Mouse (Mus musculus) heart, adult 2 months (tissue): ENCODE results near the gene Gm45837. TPM values are rescaled to one million over a fixed set of nuclear protein-coding genes. Genes with fewer than 3 reads are reported as not detected.
A peak's percentile ranks its signal among the peaks of the same experiment; 100 is the strongest.

Experiments used
- DNase-seq, 2 experiments: peaks; one replicate each; pipeline ENCODE4 v3.0.0; 2021
- H3K27ac ChIP-seq: fragments of 200-600 bp; 2 replicates; pipeline ENCODE4 v1.8.1; 2022
- H3K27me3 ChIP-seq: fragments of 200-500 bp; 2 replicates; pipeline ENCODE4 v1.6.1; 2012; ENCODE audit warnings: mild to moderate bottlenecking, low read length, inconsistent platforms, mixed read lengths; ENCODE audit not compliant: control insufficient read depth, insufficient read depth
- H3K36me3 ChIP-seq: fragments of 200-500 bp; 2 replicates; pipeline ENCODE4 v1.6.1; 2012; ENCODE audit warnings: low read length, inconsistent platforms; ENCODE audit not compliant: control insufficient read depth, insufficient read depth
- H3K4me1 ChIP-seq: fragments of 200-500 bp; 2 replicates; pipeline ENCODE4 v1.6.1; 2011; ENCODE audit warnings: low read length; ENCODE audit not compliant: control insufficient read depth, insufficient read depth
- H3K4me3 ChIP-seq: fragments of 200-600 bp; 2 replicates; pipeline ENCODE4 v1.8.1; 2022
- H3K79me2 ChIP-seq: fragments of 200-500 bp; replicated peaks from 2 replicates; pipeline ENCODE4 v1.6.1; 2012; ENCODE audit warnings: mild to moderate bottlenecking, inconsistent platforms, low read length, moderate library complexity, mixed read lengths; ENCODE audit not compliant: control insufficient read depth, insufficient read depth
- H3K9ac ChIP-seq: fragments of 200-500 bp; 2 replicates; pipeline ENCODE4 v1.6.1; 2012; ENCODE audit warnings: low read depth, mild to moderate bottlenecking, control low read depth, inconsistent platforms, low read length, mixed read lengths
- CTCF ChIP-seq: fragments of 200-600 bp; IDR thresholded peaks from 2 replicates; pipeline ENCODE4 v1.8.1; 2022; ENCODE audit warnings: antibody characterized with exemption, mild to moderate bottlenecking, moderate library complexity
- EP300 ChIP-seq: fragments of 200-500 bp; IDR thresholded peaks from 2 replicates; pipeline ENCODE4 v1.6.1; 2011; ENCODE audit warnings: low read depth, low read length, control low read depth; ENCODE audit not compliant: insufficient read depth
- POLR2A ChIP-seq: fragments of 200-500 bp; IDR thresholded peaks from 2 replicates; pipeline ENCODE4 v1.6.1; 2011; ENCODE audit warnings: mild to moderate bottlenecking, low read depth, low read length, control low read depth; ENCODE audit not compliant: insufficient read depth
- WGBS: fragments of 180-500 bp; shearing (Covaris S2); methylation state at CpG from one replicate; pipeline ENCODE4 v1.1.7; 2018; 5-methylcytosine and 5-hydroxymethylcytosine counted together
- intact Hi-C: fragments of 180-260 bp; cut with DNase I; formaldehyde crosslinking; loops from one replicate; pipeline ENCODE4 v1.15.1; 2025
- long read RNA-seq: library from polyadenylated mRNA; stranded (forward); transcript quantifications from one replicate; pipeline ENCODE4 v2.0.0, GENCODE M21; 2021
- polyA plus RNA-seq: library from polyadenylated mRNA; depleted of rRNA; stranded (reverse); fragments of >200 nt; gene quantifications from 2 replicates; pipeline ENCODE4 v1.2.3, GENCODE M21; 2012; rRNA removed
- total RNA-seq, 2 experiments: library from RNA; stranded (reverse); gene quantifications; 2 replicates each; pipeline ENCODE4 v1.2.3; 2021

The Gm45837 gene
- not detected for total RNA-seq
- not detected in 2 replicates for polyA plus RNA-seq
- long read RNA-seq, partial matches to known transcripts, result 48 of 56 reads
- long read RNA-seq, other reads (novel, unspliced or antisense), result 8 of 56 reads

GRCm38 (mm10) chr7:101410267-101410936 is at the start of gene Gm45837:
Gene Gm45837 (plus strand): TSS chr7:101410886.
- no peaks in the 10 kb centered on the region for H3K27me3 ChIP-seq
- no peak within 1 kb of the TSS for H3K4me3 ChIP-seq
- H3K9ac ChIP-seq, result no peak within 1 kb of the TSS
- no peaks in the 10 kb centered on the region for H3K36me3 ChIP-seq
- no peak within 1 kb of the TSS for H3K27ac ChIP-seq
- no peaks in the 10 kb centered on the region; the same call in 1 of the 2 replicates for H3K4me1 ChIP-seq
- TF ChIP-seq CTCF (no peak), EP300 (no peak), POLR2A (no peak)
- no peak for DNase-seq
- intact Hi-C loops, result no loop called here
- no peaks in the 10 kb centered on the region for H3K79me2 ChIP-seq
- WGBS, result 69% methylated on average over 11 of the region's 11 CpGs

GRCm38 (mm10) chr7:101361021-101361420 is 49.7 kb upstream of the Gm45837 start:
- intact Hi-C loops, result no loop called here
- Histone ChIP-seq H3K27ac (no peak overlapping the region), H3K4me3 (no peak overlapping the region), H3K9ac (no peak overlapping the region), H3K36me3 (no peaks in the 10 kb centered on the region), H3K79me2 (no peaks in the 10 kb centered on the region), H3K4me1 (no peaks in the 10 kb centered on the region), H3K27me3 (no peaks in the 10 kb centered on the region)
- WGBS, result 87% methylated on average over 4 of the region's 4 CpGs
- no peak for DNase-seq
- TF ChIP-seq POLR2A (no peak), EP300 (no peak), CTCF (no peak)

GRCm38 (mm10) chr7:101361767-101362166 is 48.9 kb upstream of the Gm45837 start:
- WGBS, result 65% methylated on average over 4 of the region's 4 CpGs
- intact Hi-C loops, result no loop called here
- Histone ChIP-seq H3K27me3 (no peaks in the 10 kb centered on the region), H3K79me2 (no peaks in the 10 kb centered on the region), H3K4me1 (no peaks in the 10 kb centered on the region), H3K36me3 (no peaks in the 10 kb centered on the region), H3K27ac (no peak overlapping the region), H3K4me3 (no peak overlapping the region), H3K9ac (no peak overlapping the region)
- DNase-seq, result no peak
- TF ChIP-seq POLR2A, result no peak
- TF ChIP-seq EP300, result no peak
- TF ChIP-seq CTCF, result no peak

- Histone ChIP-seq H3K4me3 (no peak overlapping the region), H3K79me2 (no peaks in the 10 kb centered on the region), H3K27me3 (no peaks in the 10 kb centered on the region), H3K9ac (no peak overlapping the region), H3K36me3 (no peaks in the 10 kb centered on the region), H3K27ac (no peak overlapping the region; the same call in 1 of the 2 replicates), H3K4me1 (no peaks in the 10 kb centered on the region)
- TF ChIP-seq EP300 (no peak), POLR2A (no peak), CTCF (no peak)
- WGBS, result 75% methylated on average over 5 of the region's 5 CpGs
- peak in 1 of 2 experiments; percentile 62 for DNase-seq
- intact Hi-C loops, result no loop called here
Measured at GRCm38 (mm10) chr7:101362791-101363191, 47.9 kb upstream of the Gm45837 start.

DNA sequence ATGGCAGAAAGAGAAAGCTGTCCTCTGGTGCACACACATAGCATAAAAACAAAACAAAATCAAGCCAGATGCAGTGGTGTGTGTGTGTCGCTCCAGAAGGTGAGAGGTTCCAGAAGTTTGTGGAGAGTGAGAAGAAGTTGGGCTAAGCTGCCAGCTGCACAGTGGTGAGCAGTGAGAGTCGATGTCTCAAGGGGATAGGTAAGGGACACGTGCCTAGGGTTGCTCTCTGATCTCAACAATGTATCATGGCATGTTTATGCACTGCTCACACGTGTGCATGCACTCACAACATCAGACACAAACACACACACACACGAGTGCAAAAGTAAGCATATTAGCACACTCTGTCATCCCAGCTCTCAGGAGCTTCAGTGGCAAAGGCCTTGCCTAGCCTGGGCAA is 46.8 kb upstream of the Gm45837 start:
- Histone ChIP-seq H3K79me2 (no peaks in the 10 kb centered on the region), H3K27me3 (no peaks in the 10 kb centered on the region), H3K27ac (no peak overlapping the region), H3K9ac (no peak overlapping the region), H3K4me1 (no peaks in the 10 kb centered on the region), H3K4me3 (no peak overlapping the region), H3K36me3 (no peaks in the 10 kb centered on the region)
- TF ChIP-seq EP300 (no peak), POLR2A (no peak), CTCF (no peak)
- DNase-seq, result no peak
- intact Hi-C loops, result no loop called here
- 81% methylated on average over 5 of the region's 5 CpGs for WGBS
